Mouse (Mus musculus) MEL (cell line): ENCODE data around the gene Ttc9c.

Experiments used
- CHD2 ChIP-seq: IDR thresholded peaks from 2 replicates; pipeline ENCODE4 v1.6.1; 2011; ENCODE audit warnings: low read length, improper control_type of control experiment
- CTCF ChIP-seq, 3 experiments: IDR thresholded peaks in 2 of 3; conservative IDR thresholded peaks in 1 of 3; 2 replicates each; pipeline ENCODE4 v1.5.1; 2011 to 2012; ENCODE audit warnings: low read length in 3 of 3, low read depth in 2 of 3, mild to moderate bottlenecking in 2 of 3, improper control_type of control experiment in 1 of 3, inconsistent platforms in 1 of 3, mixed read lengths in 1 of 3, moderate library complexity in 1 of 3; ENCODE audit not compliant: control insufficient read depth in 1 of 3, insufficient read depth in 1 of 3, poor library complexity in 1 of 3, severe bottlenecking in 1 of 3
- ETS1 ChIP-seq: IDR thresholded peaks from 2 replicates; pipeline ENCODE4 v1.6.1; 2012; ENCODE audit warnings: low read depth, mild to moderate bottlenecking, inconsistent platforms, low read length, improper control_type of control experiment, moderate library complexity
- JUND ChIP-seq: IDR thresholded peaks from 2 replicates; pipeline ENCODE4 v1.6.1; 2011; ENCODE audit warnings: low read depth, mild to moderate bottlenecking, improper control_type of control experiment, low read length
- POLR2A ChIP-seq, 2 experiments: IDR thresholded peaks; 2 replicates each; pipeline ENCODE4 v1.6.1; 2011 to 2012; ENCODE audit warnings: low read length in 2 of 2, mild to moderate bottlenecking in 2 of 2, control low read depth in 1 of 2, improper control_type of control experiment in 1 of 2, low read depth in 1 of 2, moderate library complexity in 1 of 2; ENCODE audit not compliant: control insufficient read depth in 1 of 2, insufficient read depth in 1 of 2, poor library complexity in 1 of 2
- TAL1 ChIP-seq: IDR thresholded peaks from 2 replicates; pipeline ENCODE4 v1.6.1; 2012; ENCODE audit warnings: mild to moderate bottlenecking, inconsistent platforms, low read length, moderate library complexity, mixed read lengths
- TCF12 ChIP-seq: IDR thresholded peaks from 2 replicates; pipeline ENCODE4 v1.6.1; 2014; ENCODE audit warnings: low read depth, mild to moderate bottlenecking, inconsistent platforms, low read length, improper control_type of control experiment, moderate library complexity
- USF1 ChIP-seq: IDR thresholded peaks from 2 replicates; pipeline ENCODE4 v1.6.1; 2014; ENCODE audit warnings: low read depth, mild to moderate bottlenecking, inconsistent platforms, low read length, improper control_type of control experiment, moderate library complexity
- ZC3H11A ChIP-seq: IDR thresholded peaks from 2 replicates; pipeline ENCODE4 v1.6.1; 2012; ENCODE audit warnings: low read depth, mild to moderate bottlenecking, inconsistent platforms, low read length, improper control_type of control experiment

GRCm38 (mm10) chr19:8851639-8852038, 32.5 kb upstream of the Ttc9c start:
- TF ChIP-seq TAL1 (no peak), ZC3H11A (no peak), JUND (no peak), TCF12 (no peak), CTCF (IDR thresholded peaks at IDR 0.05 in 2 of 3, conservative IDR thresholded peaks at IDR 0.05 in 1 of 3; ENCODE audit: control insufficient read depth in 1 of 3, insufficient read depth in 1 of 3, low read depth in 2 of 3, low read length in 3 of 3, poor library complexity in 1 of 3, severe bottlenecking in 1 of 3) (no peak), POLR2A (IDR thresholded peaks at IDR 0.05; ENCODE audit: control insufficient read depth in 1 of 2, insufficient read depth in 1 of 2, low read depth in 1 of 2, low read length in 2 of 2, poor library complexity in 1 of 2) (no peak), CHD2 (no peak), ETS1 (no peak), USF1 (no peak)
